Mouse (Mus musculus): ENCODE data around the gene Tstd2.

- TF ChIP-seq CTCF (IDR thresholded peaks at IDR 0.05; ENCODE audit: extremely low read depth, insufficient read depth, insufficient read length, insufficient replicate concordance) (no peak), POLR2A (IDR thresholded peaks at IDR 0.05; ENCODE audit: low read depth, low read length) (no peak)
These were observed 23.2 kb downstream of the Tstd2 start for GRCm38 (mm10) chr4:46115308-46115707.

Data from spleen, adult 2 months (tissue).